Mouse (Mus musculus): ENCODE results near the gene Map3k1.

GRCm38 (mm10) chr13:111703396-111703795, 105.4 kb downstream of the Map3k1 start:
- no peak for TF ChIP-seq POLR2A (IDR thresholded peaks at IDR 0.05; ENCODE audit: borderline replicate concordance, extremely low read depth, insufficient read depth, insufficient read length, poor library complexity, severe bottlenecking)
- no peak for TF ChIP-seq CTCF (IDR thresholded peaks at IDR 0.05; ENCODE audit: borderline replicate concordance, extremely low read depth, insufficient read depth, insufficient read length)
